Mouse (Mus musculus): ENCODE measurements around the gene Adra2b. TPM values are rescaled to one million over a fixed set of nuclear protein-coding genes. Genes with fewer than 3 reads are reported as not detected.

Gene Adra2b
- polyA plus RNA-seq, 1 experiment from 2014 or later, result 0.30 TPM

DNA sequence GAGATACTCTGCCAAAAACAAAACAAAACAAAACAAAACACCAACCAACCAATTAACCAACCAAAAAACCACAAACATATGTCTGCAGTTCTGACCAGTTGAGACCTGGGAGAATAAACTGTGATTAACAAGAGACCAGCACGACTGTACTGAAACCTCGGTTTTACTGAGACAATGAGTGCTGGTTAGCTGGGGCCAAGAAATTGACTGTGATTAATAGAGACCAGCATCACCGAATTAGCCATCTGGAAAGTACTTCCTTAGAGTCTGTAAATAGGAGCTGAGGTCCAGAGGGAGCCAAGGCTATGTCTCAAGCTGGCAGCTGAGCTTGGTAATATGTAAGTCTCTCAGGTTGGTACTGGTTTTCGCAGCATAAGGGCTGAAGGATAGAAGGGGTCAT lies 27.8 kb downstream of the Adra2b start:
- no peak overlapping the region for H3K9ac ChIP-seq (ENCODE audit: low read length)
- no peaks in the 10 kb centered on the region for H3K36me3 ChIP-seq (ENCODE audit: control insufficient read depth, insufficient read depth, low read length)
- no peaks in the 10 kb centered on the region for H3K27me3 ChIP-seq (ENCODE audit: control insufficient read depth, insufficient read depth, low read depth, low read length)
- no peaks in the 10 kb centered on the region for H3K9me3 ChIP-seq (ENCODE audit: control insufficient read depth, low read length)
- ATAC-seq (ENCODE audit: low read depth), result no peak
- no peak overlapping the region for H3K27ac ChIP-seq (ENCODE audit: low read length)
- WGBS, result 57% methylated on average over 4 of the region's 4 CpGs
- no peak overlapping the region for H3K4me2 ChIP-seq (ENCODE audit: low read depth, low read length)
- H3K4me3 ChIP-seq (ENCODE audit: low read length), result no peak overlapping the region
- H3K4me1 ChIP-seq (replicated peaks; ENCODE audit: control insufficient read depth, insufficient read depth, low read length), result no peaks in the 10 kb centered on the region

DNA sequence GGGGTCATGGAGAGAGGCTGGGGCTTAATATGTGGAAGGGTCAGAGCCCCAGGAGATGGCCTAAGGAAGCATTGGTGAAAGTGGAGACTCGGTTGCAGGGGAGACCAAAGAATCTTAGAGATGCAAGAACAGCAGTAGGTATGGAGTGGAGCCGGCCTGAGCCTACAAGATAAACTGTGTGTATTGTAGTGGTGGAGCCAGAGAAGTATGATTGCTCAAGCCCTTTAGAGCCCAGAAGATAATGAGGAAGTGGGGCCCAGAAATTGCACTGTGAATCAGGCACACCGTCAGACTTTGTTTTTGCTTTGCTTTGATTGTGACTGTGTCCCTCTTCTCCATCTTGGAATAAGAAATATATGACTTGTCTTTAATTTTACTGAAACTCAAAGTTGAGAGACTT lies 28.3 kb downstream of the Adra2b start:
- Histone ChIP-seq H3K9ac (ENCODE audit: low read length) (no peak overlapping the region), H3K27me3 (ENCODE audit: control insufficient read depth, insufficient read depth, low read depth, low read length) (no peaks in the 10 kb centered on the region), H3K9me3 (ENCODE audit: control insufficient read depth, low read length) (no peaks in the 10 kb centered on the region), H3K4me2 (ENCODE audit: low read depth, low read length) (no peak overlapping the region), H3K4me1 (replicated peaks; ENCODE audit: control insufficient read depth, insufficient read depth, low read length) (no peaks in the 10 kb centered on the region), H3K27ac (ENCODE audit: low read length) (no peak overlapping the region), H3K36me3 (ENCODE audit: control insufficient read depth, insufficient read depth, low read length) (no peaks in the 10 kb centered on the region), H3K4me3 (ENCODE audit: low read length) (no peak overlapping the region)
- no peak for ATAC-seq (ENCODE audit: low read depth)
- WGBS, result 43% methylated on average over 3 of the region's 3 CpGs

- Histone ChIP-seq H3K27ac (ENCODE audit: low read length) (no peak overlapping the region), H3K9me3 (ENCODE audit: control insufficient read depth, low read length) (no peaks in the 10 kb centered on the region), H3K9ac (ENCODE audit: low read length) (no peak overlapping the region), H3K4me2 (ENCODE audit: low read depth, low read length) (no peak overlapping the region), H3K36me3 (ENCODE audit: control insufficient read depth, insufficient read depth, low read length) (no peaks in the 10 kb centered on the region), H3K4me1 (replicated peaks; ENCODE audit: control insufficient read depth, insufficient read depth, low read length) (no peaks in the 10 kb centered on the region), H3K27me3 (ENCODE audit: control insufficient read depth, insufficient read depth, low read depth, low read length) (no peaks in the 10 kb centered on the region), H3K4me3 (ENCODE audit: low read length) (no peak overlapping the region)
- no peak for ATAC-seq (ENCODE audit: low read depth)
- 64% methylated on average over 5 of the region's 5 CpGs for WGBS
These were observed 31.7 kb downstream of the Adra2b start for GRCm38 (mm10) chr2:127394606-127395161.

GRCm38 (mm10) chr2:127398738-127399137 lies 35.7 kb downstream of the Adra2b start:
- Histone ChIP-seq H3K9ac (ENCODE audit: low read length) (no peak overlapping the region), H3K36me3 (ENCODE audit: control insufficient read depth, insufficient read depth, low read length) (no peaks in the 10 kb centered on the region), H3K27ac (ENCODE audit: low read length) (no peak overlapping the region), H3K9me3 (ENCODE audit: control insufficient read depth, low read length) (no peaks in the 10 kb centered on the region), H3K27me3 (ENCODE audit: control insufficient read depth, insufficient read depth, low read depth, low read length) (no peaks in the 10 kb centered on the region), H3K4me3 (ENCODE audit: low read length) (no peak overlapping the region), H3K4me1 (replicated peaks; ENCODE audit: control insufficient read depth, insufficient read depth, low read length) (no peaks in the 10 kb centered on the region), H3K4me2 (ENCODE audit: low read depth, low read length) (no peak overlapping the region)
- no peak for ATAC-seq (ENCODE audit: low read depth)
- WGBS, result 62% methylated on average over 7 of the region's 7 CpGs

DNA sequence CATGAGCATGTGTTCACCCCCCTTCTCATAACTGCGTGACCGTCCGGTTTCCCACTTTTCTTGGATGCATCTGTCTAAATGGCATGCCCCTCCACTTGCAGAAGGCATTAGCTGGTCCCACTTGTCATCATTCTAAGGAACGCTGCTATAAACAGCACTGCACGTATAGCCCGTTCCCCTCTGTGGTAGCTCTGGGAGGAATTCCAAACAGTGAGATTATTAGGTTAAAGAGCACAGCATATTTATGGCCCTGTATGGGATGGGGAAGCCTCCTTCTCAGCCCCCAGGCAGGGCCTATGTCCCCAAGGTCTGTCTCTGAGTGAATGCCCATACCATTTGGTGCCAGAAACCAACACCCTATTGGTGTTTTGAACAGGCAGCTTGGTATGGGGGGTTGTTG lies 48.1 kb downstream of the Adra2b start:
- Histone ChIP-seq H3K9ac (ENCODE audit: low read length) (no peak overlapping the region), H3K36me3 (ENCODE audit: control insufficient read depth, insufficient read depth, low read length) (no peaks in the 10 kb centered on the region), H3K4me1 (replicated peaks; ENCODE audit: control insufficient read depth, insufficient read depth, low read length) (no peaks in the 10 kb centered on the region), H3K27me3 (ENCODE audit: control insufficient read depth, insufficient read depth, low read depth, low read length) (no peaks in the 10 kb centered on the region), H3K27ac (ENCODE audit: low read length) (no peak overlapping the region), H3K4me3 (ENCODE audit: low read length) (no peak overlapping the region), H3K4me2 (ENCODE audit: low read depth, low read length) (no peak overlapping the region), H3K9me3 (ENCODE audit: control insufficient read depth, low read length) (no peaks in the 10 kb centered on the region)
- no peak for ATAC-seq (ENCODE audit: low read depth)
- WGBS, result 59% methylated on average over 6 of the region's 6 CpGs

DNA sequence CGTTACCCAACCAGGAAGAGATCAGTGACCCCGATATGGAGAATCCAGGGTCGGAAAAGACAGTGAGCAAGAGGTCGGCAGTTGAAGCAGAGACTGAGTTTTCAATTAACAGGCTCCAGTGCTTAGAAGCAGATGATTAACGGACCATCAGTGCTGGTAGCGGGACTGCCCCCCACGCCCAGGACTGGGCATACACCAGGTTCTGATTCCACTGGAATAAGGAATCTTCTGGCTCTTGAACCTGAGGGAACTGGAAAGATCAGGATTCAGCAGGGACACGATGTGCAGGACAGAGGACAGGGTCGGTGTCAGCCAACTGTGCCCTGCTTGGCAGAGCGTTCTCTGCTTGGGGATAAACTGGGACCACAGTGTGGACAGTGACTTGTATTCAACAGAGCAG lies 52.8 kb downstream of the Adra2b start:
- WGBS, result 60% methylated on average over 10 of the region's 10 CpGs
- no peak overlapping the region for H3K27ac ChIP-seq (ENCODE audit: low read length)
- H3K4me1 ChIP-seq (replicated peaks; ENCODE audit: control insufficient read depth, insufficient read depth, low read length), result no peaks in the 10 kb centered on the region
- no peaks in the 10 kb centered on the region for H3K9me3 ChIP-seq (ENCODE audit: control insufficient read depth, low read length)
- no peak for ATAC-seq (ENCODE audit: low read depth)
- no peaks in the 10 kb centered on the region for H3K36me3 ChIP-seq (ENCODE audit: control insufficient read depth, insufficient read depth, low read length)
- no peak overlapping the region for H3K4me2 ChIP-seq (ENCODE audit: low read depth, low read length)
- no peak overlapping the region for H3K9ac ChIP-seq (ENCODE audit: low read length)
- H3K4me3 ChIP-seq (ENCODE audit: low read length), result no peak overlapping the region
- no peaks in the 10 kb centered on the region for H3K27me3 ChIP-seq (ENCODE audit: control insufficient read depth, insufficient read depth, low read depth, low read length)

DNA sequence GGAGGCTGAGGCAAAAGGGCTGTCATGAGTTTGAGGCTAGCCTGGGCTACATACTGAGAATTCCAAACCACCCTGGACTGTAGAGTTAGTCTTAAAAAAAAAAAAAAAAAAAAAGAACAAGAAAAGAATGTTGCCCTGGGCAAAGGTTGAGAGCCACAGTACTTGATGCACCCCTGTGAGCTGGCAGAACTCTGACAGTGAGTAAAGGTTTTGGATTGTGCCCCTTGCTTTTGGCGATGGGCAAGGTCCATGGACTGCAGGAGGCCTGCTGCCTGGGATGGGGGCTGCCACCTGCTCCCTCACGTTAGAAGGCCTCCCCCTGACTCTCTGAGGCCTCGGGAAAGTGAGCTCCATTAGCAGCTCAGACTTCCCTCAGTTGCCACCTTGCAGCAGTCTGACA lies 53.7 kb downstream of the Adra2b start:
- ATAC-seq (ENCODE audit: low read depth), result no peak
- whole genome bisulfite sequencing, result 48% methylated on average over 3 of the region's 3 CpGs
- Histone ChIP-seq H3K4me2 (ENCODE audit: low read depth, low read length) (no peak overlapping the region), H3K27ac (ENCODE audit: low read length) (no peak overlapping the region), H3K9ac (ENCODE audit: low read length) (no peak overlapping the region), H3K9me3 (ENCODE audit: control insufficient read depth, low read length) (no peaks in the 10 kb centered on the region), H3K4me1 (replicated peaks; ENCODE audit: control insufficient read depth, insufficient read depth, low read length) (no peaks in the 10 kb centered on the region), H3K27me3 (ENCODE audit: control insufficient read depth, insufficient read depth, low read depth, low read length) (no peaks in the 10 kb centered on the region), H3K36me3 (ENCODE audit: control insufficient read depth, insufficient read depth, low read length) (no peaks in the 10 kb centered on the region), H3K4me3 (ENCODE audit: low read length) (no peak overlapping the region)

Other genes with a start within 250 kb of the Adra2b start
- gene Ncaph, start 229.3 kb upstream of the Adra2b start, polyA plus RNA-seq (2015; fragmentation: Nextera tagmentation; extraction: Ambion mirVana), result 102 and 108 TPM in 2 replicates
- gene Itpripl1, start 219.8 kb upstream of the Adra2b start, polyA plus RNA-seq (2015; fragmentation: Nextera tagmentation; extraction: Ambion mirVana), result 29.3 and 29.4 TPM in 2 replicates
- 1.8 and 1.9 TPM in 2 replicates for gene 1810024B03Rik, start 154.9 kb upstream of the Adra2b start, polyA plus RNA-seq (2015; fragmentation: Nextera tagmentation; extraction: Ambion mirVana)
- 51.9 and 53.7 TPM in 2 replicates for gene Snrnp200, start 154.8 kb upstream of the Adra2b start, polyA plus RNA-seq (2015; fragmentation: Nextera tagmentation; extraction: Ambion mirVana)
- 69.9 and 75.9 TPM in 2 replicates for gene Ciao1, start 115.4 kb upstream of the Adra2b start, polyA plus RNA-seq (2015; fragmentation: Nextera tagmentation; extraction: Ambion mirVana)
- 26.5 and 26.6 TPM in 2 replicates for gene Tmem127, start 115.3 kb upstream of the Adra2b start, polyA plus RNA-seq (2015; fragmentation: Nextera tagmentation; extraction: Ambion mirVana)
- gene Stard7, start 93.0 kb upstream of the Adra2b start, polyA plus RNA-seq (2015; fragmentation: Nextera tagmentation; extraction: Ambion mirVana), result 56.8 and 57.3 TPM in 2 replicates
- 6.1 and 6.2 TPM in 2 replicates for gene Dusp2, start 27.0 kb upstream of the Adra2b start, polyA plus RNA-seq (2015; fragmentation: Nextera tagmentation; extraction: Ambion mirVana)
- not detected in 2 replicates for gene Astl, start 24.6 kb upstream of the Adra2b start, polyA plus RNA-seq (2015; fragmentation: Nextera tagmentation; extraction: Ambion mirVana)
- gene Gpat2, start 62.0 kb downstream of the Adra2b start, polyA plus RNA-seq (2015; fragmentation: Nextera tagmentation; extraction: Ambion mirVana), result 0.30 and 0.38 TPM in 2 replicates
- 21.4 and 21.7 TPM in 2 replicates for gene Fahd2a, start 81.4 kb downstream of the Adra2b start, polyA plus RNA-seq (2015; fragmentation: Nextera tagmentation; extraction: Ambion mirVana)
- 2.5 and 3.4 TPM in 2 replicates for gene Kcnip3, start 158.9 kb downstream of the Adra2b start, polyA plus RNA-seq (2015; fragmentation: Nextera tagmentation; extraction: Ambion mirVana)
- gene Prom2, start 178.3 kb downstream of the Adra2b start, polyA plus RNA-seq (2015; fragmentation: Nextera tagmentation; extraction: Ambion mirVana), result 3.4 and 3.5 TPM in 2 replicates
- gene Zfp661, start 223.9 kb downstream of the Adra2b start, polyA plus RNA-seq (2015; fragmentation: Nextera tagmentation; extraction: Ambion mirVana), result 4.2 and 4.3 TPM in 2 replicates
- gene Mrps5, start 224.0 kb downstream of the Adra2b start, polyA plus RNA-seq (2015; fragmentation: Nextera tagmentation; extraction: Ambion mirVana), result 114 and 120 TPM in 2 replicates

Measured in lung, embryonic 16.5 days (tissue).